Mouse (Mus musculus) kidney, embryonic 16.5 days (tissue): ENCODE measurements at regions not wholly inside any gene's neighbourhood (a gene's known extent, or its start where the extent isn't known, plus 50 kb on each side); places are given as distances from the start of the nearest gene placed in this dataset.
A peak's percentile ranks its signal among the peaks of the same experiment; 100 is the strongest.

Experiments
- ATAC-seq: fragments of 200-750 bp; cut with Nextera tagmentation; 2 replicates; pipeline ENCODE4 v1.8.0; 2017; ENCODE audit warnings: moderate TSS enrichment; ENCODE audit not compliant: low FRiP score, low TSS enrichment
- H3K27ac ChIP-seq: fragments of 300-500 bp; sonication (generic); 2 replicates; pipeline ENCODE4 v1.5.1; 2014; ENCODE audit warnings: low read length
- H3K27me3 ChIP-seq: fragments of 300-500 bp; sonication (generic); 2 replicates; pipeline ENCODE4 v1.6.1; 2014; ENCODE audit warnings: low read length, control low read depth, mixed read lengths; ENCODE audit not compliant: insufficient read depth
- H3K36me3 ChIP-seq: fragments of 300-500 bp; sonication (generic); 2 replicates; pipeline ENCODE4 v1.6.1; 2014; ENCODE audit warnings: low read length, control low read depth, mixed read lengths; ENCODE audit not compliant: insufficient read depth
- H3K4me1 ChIP-seq: fragments of 300-500 bp; sonication (generic); 2 replicates; pipeline ENCODE4 v1.6.1; 2014; ENCODE audit warnings: low read length, control low read depth, mixed read lengths; ENCODE audit not compliant: insufficient read depth
- H3K4me2 ChIP-seq: fragments of 300-500 bp; sonication (generic); replicated peaks from 2 replicates; pipeline ENCODE4 v1.6.1; 2014; ENCODE audit warnings: low read depth, low read length
- H3K4me3 ChIP-seq: fragments of 300-500 bp; sonication (generic); 2 replicates; pipeline ENCODE4 v1.5.1; 2014; ENCODE audit warnings: mild to moderate bottlenecking, low read length
- H3K9ac ChIP-seq: fragments of 300-500 bp; sonication (generic); replicated peaks from 2 replicates; pipeline ENCODE4 v1.6.1; 2014; ENCODE audit warnings: low read length
- H3K9me3 ChIP-seq: fragments of 300-500 bp; sonication (generic); 2 replicates; pipeline ENCODE4 v1.6.1; 2016; ENCODE audit warnings: low read length, control low read depth
- WGBS: fragments of 180-500 bp; shearing (Covaris S2); extraction: QIAGEN DNeasy Blood & Tissue Kit; methylation state at CpG from one replicate; pipeline ENCODE4 v1.1.7; 2014; 5-methylcytosine and 5-hydroxymethylcytosine counted together

DNA sequence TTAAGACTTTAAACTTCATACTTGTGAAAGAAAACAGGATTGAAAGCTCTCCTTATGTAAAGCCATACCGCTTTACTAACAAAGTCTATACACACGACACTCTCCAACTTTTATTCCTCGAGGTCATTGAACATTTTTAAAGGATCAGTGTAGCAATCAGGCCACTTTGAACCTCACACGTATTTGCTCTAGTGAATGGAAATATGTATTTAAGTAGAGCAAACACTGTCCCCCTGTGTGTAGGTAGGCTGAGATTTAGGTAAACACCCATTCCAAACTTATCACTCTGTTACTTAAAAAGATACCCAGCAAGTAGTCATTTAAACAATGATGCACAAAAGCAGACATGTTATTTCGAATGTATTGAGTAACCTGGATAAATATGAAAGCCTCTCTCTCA is 203.7 kb upstream of the Slc16a7 start:
- Histone ChIP-seq H3K4me2 (no peak overlapping the region), H3K9ac (no peak overlapping the region), H3K4me1 (no peaks in the 10 kb centered on the region), H3K36me3 (no peaks in the 10 kb centered on the region), H3K27me3 (no peaks in the 10 kb centered on the region), H3K9me3 (no peaks in the 10 kb centered on the region), H3K4me3 (no peak overlapping the region), H3K27ac (no peak overlapping the region)
- 85% methylated on average over 5 of the region's 5 CpGs for WGBS
- no peak for ATAC-seq

- WGBS, result 66% methylated on average over 10 of the region's 10 CpGs
- no peaks in the 10 kb centered on the region for H3K36me3 ChIP-seq
- H3K4me1 ChIP-seq, result no peaks in the 10 kb centered on the region
- H3K4me2 ChIP-seq, result no peak overlapping the region
- no peaks in the 10 kb centered on the region for H3K9me3 ChIP-seq
- no peaks in the 10 kb centered on the region for H3K27me3 ChIP-seq
- no peak overlapping the region for H3K9ac ChIP-seq
- no peak overlapping the region for H3K27ac ChIP-seq
- no peak overlapping the region for H3K4me3 ChIP-seq
- no peak for ATAC-seq
Measured at GRCm38 (mm10) chr10:125607787-125608617, 218.7 kb upstream of the Slc16a7 start.

GRCm38 (mm10) chr10:125610353-125610752 is 221.1 kb upstream of the Slc16a7 start:
- Histone ChIP-seq H3K4me2 (no peak overlapping the region), H3K27me3 (no peaks in the 10 kb centered on the region), H3K9me3 (no peaks in the 10 kb centered on the region), H3K4me3 (no peak overlapping the region), H3K9ac (no peak overlapping the region), H3K27ac (no peak overlapping the region), H3K4me1 (no peaks in the 10 kb centered on the region), H3K36me3 (no peaks in the 10 kb centered on the region)
- WGBS, result 78% methylated on average over 5 of the region's 5 CpGs
- ATAC-seq, result no peak

GRCm38 (mm10) chr10:125612773-125613172 is 223.5 kb upstream of the Slc16a7 start:
- H3K27me3 ChIP-seq, result no peaks in the 10 kb centered on the region
- no peak overlapping the region for H3K4me2 ChIP-seq
- WGBS, result 94% methylated on average over 6 of the region's 6 CpGs
- H3K9ac ChIP-seq, result no peak overlapping the region
- no peaks in the 10 kb centered on the region for H3K9me3 ChIP-seq
- H3K27ac ChIP-seq, result no peak overlapping the region
- ATAC-seq, result no peak
- no peaks in the 10 kb centered on the region for H3K36me3 ChIP-seq
- no peaks in the 10 kb centered on the region for H3K4me1 ChIP-seq
- no peak overlapping the region for H3K4me3 ChIP-seq

DNA sequence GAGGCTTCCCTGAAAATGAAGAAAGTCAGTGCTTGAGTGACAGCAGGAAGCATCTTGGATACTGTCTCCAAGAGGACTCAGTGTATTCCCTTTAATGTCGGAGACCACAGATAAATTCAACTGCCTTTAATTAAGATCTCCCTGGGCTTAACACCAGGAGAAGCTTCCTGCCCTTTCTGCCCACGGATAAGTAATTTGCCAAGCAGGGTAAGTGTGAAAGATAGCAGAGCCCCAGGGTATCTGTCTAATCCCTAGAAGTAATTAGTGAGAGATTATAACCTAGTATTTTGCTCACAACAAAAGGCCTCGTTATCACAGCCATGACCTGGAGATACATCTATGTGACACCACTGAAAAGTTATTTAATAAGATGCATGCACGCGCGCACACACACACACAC is 232.1 kb upstream of the Slc16a7 start:
- no peak overlapping the region for H3K4me2 ChIP-seq
- ATAC-seq, result no peak
- no peaks in the 10 kb centered on the region for H3K9me3 ChIP-seq
- no peaks in the 10 kb centered on the region for H3K4me1 ChIP-seq
- no peaks in the 10 kb centered on the region for H3K36me3 ChIP-seq
- no peaks in the 10 kb centered on the region for H3K27me3 ChIP-seq
- H3K27ac ChIP-seq, result no peak overlapping the region
- H3K4me3 ChIP-seq, result no peak overlapping the region
- H3K9ac ChIP-seq, result no peak overlapping the region
- 77% methylated on average over 6 of the region's 6 CpGs for WGBS

- Histone ChIP-seq H3K36me3 (no peaks in the 10 kb centered on the region), H3K27me3 (no peaks in the 10 kb centered on the region), H3K9me3 (no peaks in the 10 kb centered on the region), H3K9ac (no peak overlapping the region), H3K4me2 (no peak overlapping the region), H3K27ac (no peak overlapping the region), H3K4me3 (no peak overlapping the region), H3K4me1 (no peaks in the 10 kb centered on the region)
- WGBS, result 22% methylated on average over 7 of the region's 7 CpGs
- no peak for ATAC-seq
Measured at GRCm38 (mm10) chr10:125623836-125624235, 234.6 kb upstream of the Slc16a7 start.

GRCm38 (mm10) chr10:125667906-125668305 is 278.6 kb upstream of the Slc16a7 start:
- H3K9me3 ChIP-seq, result peaks cover 4% of the 10 kb centered on the region; the same call in 1 of the 2 replicates
- H3K4me1 ChIP-seq, result no peaks in the 10 kb centered on the region
- H3K9ac ChIP-seq, result no peak overlapping the region
- H3K4me3 ChIP-seq, result no peak overlapping the region
- H3K27me3 ChIP-seq, result no peaks in the 10 kb centered on the region
- H3K27ac ChIP-seq, result no peak overlapping the region
- 85% methylated on average over 4 of the region's 4 CpGs for WGBS
- H3K36me3 ChIP-seq, result no peaks in the 10 kb centered on the region
- ATAC-seq, result no peak
- H3K4me2 ChIP-seq, result no peak overlapping the region

DNA sequence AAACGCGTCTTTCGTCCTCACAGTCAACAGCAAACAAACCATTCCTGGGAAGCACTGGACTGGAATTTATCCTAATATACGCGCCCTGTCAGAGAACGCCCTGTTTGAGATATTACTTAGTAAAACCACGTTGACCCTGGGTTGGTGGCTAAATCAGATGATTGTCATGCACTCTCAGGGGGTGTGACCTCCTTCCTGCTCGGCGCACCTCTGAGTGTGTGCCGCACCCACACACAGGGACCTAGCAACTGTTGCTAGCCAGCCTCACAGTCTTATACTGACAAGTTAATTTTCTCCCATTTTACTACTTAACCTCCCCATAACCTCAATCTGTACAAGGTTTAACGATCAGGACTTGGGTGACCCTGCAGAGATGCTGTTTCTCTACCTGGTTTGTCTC is 284.4 kb upstream of the Slc16a7 start:
- H3K27me3 ChIP-seq, result no peaks in the 10 kb centered on the region
- 30% methylated on average over 11 of the region's 11 CpGs for WGBS
- ATAC-seq, result peak; percentile 91
- H3K4me2 ChIP-seq, result no peak overlapping the region
- no peak overlapping the region for H3K27ac ChIP-seq
- peaks cover 4% of the 10 kb centered on the region; the same call in 1 of the 2 replicates for H3K9me3 ChIP-seq
- peaks cover 7% of the 10 kb centered on the region for H3K4me1 ChIP-seq
- H3K9ac ChIP-seq, result no peak overlapping the region
- no peaks in the 10 kb centered on the region for H3K36me3 ChIP-seq
- no peak overlapping the region for H3K4me3 ChIP-seq

- H3K36me3 ChIP-seq, result no peaks in the 10 kb centered on the region
- ATAC-seq, result no peak
- peaks cover 2% of the 10 kb centered on the region; the same call in 1 of the 2 replicates for H3K4me1 ChIP-seq
- no peak overlapping the region for H3K4me3 ChIP-seq
- WGBS, result 83% methylated on average over 7 of the region's 7 CpGs
- H3K27ac ChIP-seq, result no peak overlapping the region
- H3K9ac ChIP-seq, result no peak overlapping the region
- H3K9me3 ChIP-seq, result no peaks in the 10 kb centered on the region
- no peaks in the 10 kb centered on the region for H3K27me3 ChIP-seq
- H3K4me2 ChIP-seq, result no peak overlapping the region
Measured at GRCm38 (mm10) chr10:125679644-125680043, 286.3 kb upstream of the Lrig3 start.

- peak; percentile 63; the same call in 1 of the 2 replicates for ATAC-seq
- no peak overlapping the region for H3K4me2 ChIP-seq
Measured at GRCm38 (mm10) chr10:125685130-125685529, 280.8 kb upstream of the Lrig3 start.

More at GRCm38 (mm10) chr10:125685130-125685529, 280.8 kb upstream of the Lrig3 start:
- no peaks in the 10 kb centered on the region for H3K27me3 ChIP-seq
- no peaks in the 10 kb centered on the region for H3K9me3 ChIP-seq
- H3K4me3 ChIP-seq, result no peak overlapping the region
- no peak overlapping the region for H3K9ac ChIP-seq
- WGBS, result 69% methylated on average over 5 of the region's 5 CpGs
- no peaks in the 10 kb centered on the region for H3K36me3 ChIP-seq
- no peak overlapping the region for H3K27ac ChIP-seq
- H3K4me1 ChIP-seq, result peaks cover 2% of the 10 kb centered on the region; the same call in 1 of the 2 replicates
